Mouse (Mus musculus) ES-Bruce4 (cell line): Measurements from ENCODE around the gene Lkaaear1. TPM values are rescaled to one million over a fixed set of nuclear protein-coding genes. Genes with fewer than 3 reads are reported as not detected.

Experiments used
- H3K27ac ChIP-seq: 2 replicates; pipeline ENCODE4 v1.5.1; 2012; ENCODE audit warnings: low read length, inconsistent platforms; ENCODE audit not compliant: insufficient read depth
- H3K27me3 ChIP-seq: 2 replicates; pipeline ENCODE4 v1.6.1; 2012; ENCODE audit warnings: mild to moderate bottlenecking, low read length, inconsistent platforms; ENCODE audit not compliant: control insufficient read depth, poor library complexity, insufficient read depth, severe bottlenecking
- H3K36me3 ChIP-seq: 2 replicates; pipeline ENCODE4 v1.6.1; 2012; ENCODE audit warnings: inconsistent platforms, mild to moderate bottlenecking, low read length, moderate library complexity; ENCODE audit not compliant: control insufficient read depth, poor library complexity, insufficient read depth, severe bottlenecking
- H3K4me1 ChIP-seq: one replicate; pipeline ENCODE4 v1.8.1; 2011; ENCODE audit warnings: low read length; ENCODE audit not compliant: control insufficient read depth, insufficient read depth
- H3K4me3 ChIP-seq: 2 replicates; pipeline ENCODE4 v1.5.1; 2011; ENCODE audit warnings: low read depth, mild to moderate bottlenecking, low read length
- H3K9ac ChIP-seq: 2 replicates; pipeline ENCODE4 v1.6.1; 2012; ENCODE audit warnings: low read depth, mild to moderate bottlenecking, inconsistent platforms; ENCODE audit not compliant: poor library complexity, severe bottlenecking
- H3K9me3 ChIP-seq: replicated peaks from 2 replicates; pipeline ENCODE4 v1.6.1; 2012; ENCODE audit warnings: mild to moderate bottlenecking, low read length, inconsistent platforms; ENCODE audit not compliant: control insufficient read depth, poor library complexity, insufficient read depth, severe bottlenecking
- CTCF ChIP-seq: IDR thresholded peaks from one replicate; pipeline ENCODE4 v1.8.1; 2011; ENCODE audit warnings: low read depth, low read length
- EP300 ChIP-seq: IDR thresholded peaks from 2 replicates; pipeline ENCODE4 v1.6.1; 2011; ENCODE audit warnings: low read depth, low read length; ENCODE audit not compliant: insufficient read depth
- POLR2A ChIP-seq: IDR thresholded peaks from one replicate; pipeline ENCODE4 v1.8.1; 2011; ENCODE audit warnings: low read length; ENCODE audit not compliant: insufficient read depth
- polyA plus RNA-seq: library from polyadenylated mRNA; stranded (reverse); fragments of >200 nt; gene quantifications from 2 replicates; pipeline ENCODE4 v1.2.4, GENCODE M21; 2011; ENCODE audit warnings: low read depth; ENCODE audit not compliant: missing spikeins, insufficient read depth, insufficient read length

The Lkaaear1 gene
- polyA plus RNA-seq, 1 experiment, result not detected

DNA sequence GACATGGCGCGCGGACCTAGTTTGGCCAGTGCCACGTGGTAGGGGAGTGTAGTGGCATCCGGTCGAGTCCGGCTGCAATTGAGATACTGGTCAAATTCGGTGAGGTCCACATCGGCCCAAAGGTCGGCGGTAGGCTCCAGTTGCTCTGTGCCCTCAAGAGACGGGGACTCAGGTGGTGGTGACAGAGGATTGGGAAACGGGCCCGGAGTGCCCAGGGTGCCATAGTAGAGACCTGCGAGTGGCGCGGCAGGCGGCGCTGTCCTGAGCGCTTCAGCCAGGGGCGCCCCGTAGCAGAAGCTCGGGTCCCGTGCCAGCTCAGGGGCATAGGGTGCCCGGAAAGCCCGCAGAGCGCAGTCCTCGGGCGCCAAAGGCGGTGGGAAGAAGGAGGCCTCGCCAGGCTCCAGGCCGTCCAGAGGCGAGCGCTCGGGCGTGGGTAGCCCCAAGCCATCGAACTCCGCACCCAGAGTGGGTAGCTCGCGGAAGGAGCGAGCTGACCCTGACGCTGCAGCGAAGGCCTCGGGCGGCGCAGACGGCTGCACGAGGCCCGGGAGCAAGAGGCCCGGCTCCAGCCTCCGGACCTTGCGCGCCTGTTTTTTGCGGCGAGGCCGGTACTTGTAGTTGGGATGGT is 27.8 kb downstream of the Lkaaear1 start:
- Histone ChIP-seq H3K36me3 (no peaks in the 10 kb centered on the region), H3K9me3 (no peaks in the 10 kb centered on the region), H3K4me3 (peak overlapping the region; percentile 58), H3K27ac (no peak overlapping the region), H3K4me1 (no peaks in the 10 kb centered on the region), H3K9ac (peak overlapping the region; percentile 65), H3K27me3 (peaks cover 2% of the 10 kb centered on the region; the same call in 1 of the 2 replicates)
- TF ChIP-seq CTCF (no peak), POLR2A (no peak), EP300 (no peak)

DNA sequence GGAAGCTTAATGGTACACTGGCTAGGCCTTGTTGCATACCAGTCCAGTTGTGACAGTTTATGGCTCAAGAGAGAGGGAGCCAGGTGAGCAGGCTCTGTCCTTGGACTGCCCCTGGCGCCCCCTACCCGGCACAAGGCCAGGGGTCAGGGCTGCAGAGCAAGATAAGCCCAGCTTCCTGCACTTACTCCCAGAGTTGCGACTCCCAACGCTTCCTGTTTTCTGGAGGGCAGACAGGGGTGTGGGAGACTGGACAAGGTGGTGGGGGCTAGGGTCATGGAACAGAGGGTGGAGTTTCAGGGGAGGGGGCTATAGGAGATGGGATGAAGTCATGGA is 35.0 kb downstream of the Lkaaear1 start:
- Histone ChIP-seq H3K9me3 (no peaks in the 10 kb centered on the region), H3K36me3 (no peaks in the 10 kb centered on the region), H3K9ac (no peak overlapping the region), H3K27me3 (no peaks in the 10 kb centered on the region), H3K27ac (no peak overlapping the region), H3K4me3 (no peak overlapping the region), H3K4me1 (peaks cover 3% of the 10 kb centered on the region)
- no peak for TF ChIP-seq EP300
- peak; percentile 19 for TF ChIP-seq CTCF
- no peak for TF ChIP-seq POLR2A

DNA sequence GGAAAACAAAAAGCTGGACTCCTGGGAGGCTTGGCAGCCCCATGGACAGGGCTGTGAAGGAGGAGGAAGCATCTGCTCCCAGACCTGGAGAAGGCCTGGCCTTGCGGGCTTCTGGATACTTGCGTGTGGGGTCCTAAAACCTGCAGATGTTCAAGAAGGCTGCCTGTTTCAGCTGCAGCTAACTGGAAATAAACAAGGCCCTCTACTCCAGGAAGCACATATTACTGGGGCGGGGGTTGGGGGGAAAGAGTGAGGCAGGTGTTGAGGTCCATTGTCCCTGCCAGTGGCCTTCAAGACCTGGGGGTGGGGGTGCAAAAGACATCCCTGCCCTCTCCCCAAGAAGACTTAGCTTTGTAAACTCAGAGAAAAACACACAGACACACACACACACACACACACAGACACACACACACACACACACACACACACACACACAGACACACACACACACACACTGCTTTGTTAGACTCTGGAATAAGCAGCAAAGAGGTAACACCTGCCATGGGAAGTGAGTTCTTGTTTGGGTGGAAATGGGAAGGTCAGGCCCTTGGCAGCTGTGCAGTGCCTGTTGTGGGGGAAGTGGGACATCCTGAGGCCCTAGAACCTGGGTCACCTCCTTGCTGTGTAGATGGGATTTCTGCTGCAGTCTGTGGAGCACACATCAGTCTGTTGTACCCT is 35.5 kb downstream of the Lkaaear1 start:
- Histone ChIP-seq H3K9ac (no peak overlapping the region), H3K4me3 (no peak overlapping the region)

DNA sequence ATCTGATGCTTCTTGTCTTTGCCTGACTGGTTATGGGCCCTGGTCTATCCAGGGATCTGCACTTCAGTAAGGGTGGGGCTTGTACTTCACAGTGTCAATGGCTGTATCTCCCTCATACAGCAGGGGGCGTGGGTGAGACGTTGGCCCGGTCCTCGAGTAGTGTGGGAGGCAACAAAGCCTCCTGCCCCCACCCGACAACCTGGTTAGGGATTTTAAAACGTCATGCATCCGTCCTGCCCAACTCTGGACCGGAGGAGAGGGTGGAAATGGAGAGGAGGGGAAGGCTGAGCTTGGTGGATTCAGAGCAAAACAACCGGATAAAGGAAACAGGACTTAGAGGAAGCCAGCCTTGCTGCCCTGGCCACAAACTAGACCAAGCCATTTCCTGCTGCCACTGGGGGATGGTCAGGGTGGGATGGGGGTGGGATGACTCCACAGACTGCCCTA is 38.6 kb downstream of the Lkaaear1 start:
- no peaks in the 10 kb centered on the region for H3K27me3 ChIP-seq
- no peak overlapping the region for H3K27ac ChIP-seq
- H3K9ac ChIP-seq, result no peak overlapping the region
- no peak overlapping the region for H3K4me3 ChIP-seq
- peaks cover 3% of the 10 kb centered on the region for H3K4me1 ChIP-seq
- peaks cover 10% of the 10 kb centered on the region for H3K36me3 ChIP-seq
- no peak for TF ChIP-seq EP300
- peak; percentile 87 for TF ChIP-seq CTCF
- no peaks in the 10 kb centered on the region for H3K9me3 ChIP-seq

More for the DNA sequence above, 35.5 kb downstream of the Lkaaear1 start:
- Histone ChIP-seq H3K4me1 (peaks cover 3% of the 10 kb centered on the region), H3K36me3 (no peaks in the 10 kb centered on the region), H3K27ac (no peak overlapping the region), H3K27me3 (no peaks in the 10 kb centered on the region), H3K9me3 (no peaks in the 10 kb centered on the region)
- TF ChIP-seq EP300, result no peak
- no peak for TF ChIP-seq POLR2A
- no peak for TF ChIP-seq CTCF

DNA sequence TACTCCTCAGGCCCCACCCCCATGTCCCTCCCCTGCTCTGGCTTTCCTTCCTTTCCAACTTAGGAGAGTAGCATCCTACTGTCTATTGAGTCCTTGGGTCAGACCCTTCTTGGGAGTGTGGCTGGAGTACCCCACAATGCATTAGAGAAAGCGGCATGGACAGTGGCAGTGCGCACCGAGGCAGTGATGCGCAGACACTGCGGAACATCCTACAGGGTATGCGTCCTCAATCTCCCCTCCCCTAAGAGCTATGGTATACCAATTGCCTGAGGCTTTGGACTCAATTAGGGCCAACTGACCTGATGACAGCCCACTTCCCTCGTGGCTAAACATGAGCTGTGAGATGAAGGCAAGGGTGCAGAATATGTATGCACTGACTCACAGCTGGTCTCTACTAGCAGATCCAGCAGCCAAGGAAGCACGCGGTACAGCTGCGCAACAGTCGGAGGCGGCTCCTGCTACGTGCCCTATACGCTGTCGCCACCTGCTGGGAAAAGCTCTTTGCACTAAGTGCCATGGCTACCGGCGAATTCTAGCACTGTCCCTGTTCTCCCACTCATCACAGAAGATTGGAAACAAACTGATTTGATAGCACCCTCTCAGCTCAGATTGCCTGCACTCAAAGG is 39.2 kb downstream of the Lkaaear1 start:
- Histone ChIP-seq H3K27me3 (no peaks in the 10 kb centered on the region), H3K9ac (no peak overlapping the region), H3K36me3 (peaks cover 11% of the 10 kb centered on the region), H3K27ac (no peak overlapping the region), H3K4me1 (peaks cover 3% of the 10 kb centered on the region), H3K9me3 (no peaks in the 10 kb centered on the region), H3K4me3 (peak overlapping the region; percentile 4; the same call in 1 of the 2 replicates)
- TF ChIP-seq CTCF (peak; percentile 70), EP300 (no peak), POLR2A (no peak)

DNA sequence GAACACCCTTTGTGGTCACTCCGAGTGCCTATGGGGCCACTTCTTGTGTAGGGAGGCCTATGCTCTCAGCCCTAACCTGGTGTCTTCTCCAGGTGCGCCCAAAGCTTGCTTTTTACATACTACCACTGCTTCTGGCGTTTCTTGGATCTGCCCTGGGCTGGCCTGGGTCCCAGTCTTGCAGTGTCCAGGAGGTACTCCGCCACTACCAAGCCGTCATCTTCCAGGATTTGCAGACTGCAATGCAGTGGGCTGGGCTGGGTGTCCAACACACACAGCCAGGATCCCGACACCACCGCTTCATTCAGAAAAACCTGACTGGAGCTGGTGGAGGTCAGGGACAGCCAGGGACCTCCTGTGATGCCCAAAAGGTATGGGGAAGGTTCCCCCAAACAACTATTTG is 39.7 kb downstream of the Lkaaear1 start:
- Histone ChIP-seq H3K27ac (no peak overlapping the region), H3K9ac (no peak overlapping the region), H3K4me3 (no peak overlapping the region), H3K36me3 (peaks cover 11% of the 10 kb centered on the region), H3K27me3 (no peaks in the 10 kb centered on the region), H3K4me1 (peaks cover 3% of the 10 kb centered on the region), H3K9me3 (no peaks in the 10 kb centered on the region)
- no peak for TF ChIP-seq POLR2A
- TF ChIP-seq CTCF, result no peak
- TF ChIP-seq EP300, result no peak
